Mouse (Mus musculus): ENCODE measurements around the gene 4930523C07Rik. TPM values are rescaled to one million over a fixed set of nuclear protein-coding genes. Genes with fewer than 3 reads are reported as not detected.
A peak's percentile ranks its signal among the peaks of the same experiment; 100 is the strongest.

Gene 4930523C07Rik
- polyA plus RNA-seq, 1 experiment: 0.37 TPM

- Histone ChIP-seq H3K79me2 (ENCODE audit: control insufficient read depth, insufficient read depth) (no peaks in the 10 kb centered on the region), H3K27me3 (ENCODE audit: control insufficient read depth, insufficient read depth, insufficient read length) (peaks cover 9% of the 10 kb centered on the region), H3K79me3 (ENCODE audit: low read depth) (no peaks in the 10 kb centered on the region), H3ac (ENCODE audit: control insufficient read depth, insufficient read length, low read depth) (no peak overlapping the region), H3K4me3 (ENCODE audit: insufficient read depth, poor library complexity, severe bottlenecking) (no peak overlapping the region), H3K36me3 (ENCODE audit: control insufficient read depth, insufficient read depth) (no peaks in the 10 kb centered on the region)
- no peak for TF ChIP-seq MYOD1 (IDR thresholded peaks at IDR 0.05; ENCODE audit: control insufficient read depth, insufficient read length, low read depth)
- TF ChIP-seq FOSL1 (IDR thresholded peaks at IDR 0.05; ENCODE audit: insufficient read depth, low read length, poor library complexity, severe bottlenecking): no peak
- no peak for TF ChIP-seq USF1 (IDR thresholded peaks at IDR 0.05; ENCODE audit: low read depth)
- no peak for TF ChIP-seq MYOG (IDR thresholded peaks at IDR 0.05; ENCODE audit: control insufficient read depth, extremely low read depth, insufficient read length)
- TF ChIP-seq MAX (IDR thresholded peaks at IDR 0.05): no peak
- no peak for TF ChIP-seq CTCF (IDR thresholded peaks at IDR 0.05; ENCODE audit: control insufficient read depth, insufficient read depth, insufficient read length)
- no peak for TF ChIP-seq CEBPB (IDR thresholded peaks at IDR 0.05; ENCODE audit: low read depth)
Measured at GRCm38 (mm10) chr1:160064547-160065144, 20.5 kb downstream of the 4930523C07Rik start.

- H3ac ChIP-seq (ENCODE audit: control insufficient read depth, insufficient read length, low read depth): no peak overlapping the region
- TF ChIP-seq CEBPB (IDR thresholded peaks at IDR 0.05; ENCODE audit: low read depth) (peak; percentile 80), CTCF (IDR thresholded peaks at IDR 0.05; ENCODE audit: control insufficient read depth, insufficient read depth, insufficient read length) (no peak)
- H3K4me3 ChIP-seq (ENCODE audit: insufficient read depth, poor library complexity, severe bottlenecking): no peak overlapping the region
- H3K27me3 ChIP-seq (ENCODE audit: control insufficient read depth, insufficient read depth, insufficient read length): no peaks in the 10 kb centered on the region
- H3K36me3 ChIP-seq (ENCODE audit: control insufficient read depth, insufficient read depth): no peaks in the 10 kb centered on the region
- no peaks in the 10 kb centered on the region for H3K79me2 ChIP-seq (ENCODE audit: control insufficient read depth, insufficient read depth)
- no peaks in the 10 kb centered on the region for H3K79me3 ChIP-seq (ENCODE audit: low read depth)
Measured at GRCm38 (mm10) chr1:160078882-160079661, 34.9 kb downstream of the 4930523C07Rik start.

GRCm38 (mm10) chr1:160080800-160081436, 36.7 kb downstream of the 4930523C07Rik start:
- TF ChIP-seq CTCF (IDR thresholded peaks at IDR 0.05; ENCODE audit: control insufficient read depth, insufficient read depth, insufficient read length) (peak; percentile 30), FOSL1 (IDR thresholded peaks at IDR 0.05; ENCODE audit: insufficient read depth, low read length, poor library complexity, severe bottlenecking) (no peak)
- H3K4me3 ChIP-seq (ENCODE audit: insufficient read depth, poor library complexity, severe bottlenecking): no peak overlapping the region
- H3K79me3 ChIP-seq (ENCODE audit: low read depth): no peaks in the 10 kb centered on the region
- no peaks in the 10 kb centered on the region for H3K79me2 ChIP-seq (ENCODE audit: control insufficient read depth, insufficient read depth)
- no peaks in the 10 kb centered on the region for H3K27me3 ChIP-seq (ENCODE audit: control insufficient read depth, insufficient read depth, insufficient read length)
- H3K36me3 ChIP-seq (ENCODE audit: control insufficient read depth, insufficient read depth): no peaks in the 10 kb centered on the region
- H3ac ChIP-seq (ENCODE audit: control insufficient read depth, insufficient read length, low read depth): no peak overlapping the region

- H3K79me3 ChIP-seq (ENCODE audit: low read depth): no peaks in the 10 kb centered on the region
- TF ChIP-seq MAX (IDR thresholded peaks at IDR 0.05) (no peak), USF1 (IDR thresholded peaks at IDR 0.05; ENCODE audit: low read depth) (no peak), CEBPB (IDR thresholded peaks at IDR 0.05; ENCODE audit: low read depth) (no peak), MYOD1 (IDR thresholded peaks at IDR 0.05; ENCODE audit: control insufficient read depth, insufficient read length, low read depth) (no peak), MYOG (IDR thresholded peaks at IDR 0.05; ENCODE audit: control insufficient read depth, extremely low read depth, insufficient read length) (no peak)
- no peak overlapping the region for H3K4me3 ChIP-seq (ENCODE audit: insufficient read depth, poor library complexity, severe bottlenecking)
- H3K36me3 ChIP-seq (ENCODE audit: control insufficient read depth, insufficient read depth): no peaks in the 10 kb centered on the region
- H3K27me3 ChIP-seq (ENCODE audit: control insufficient read depth, insufficient read depth, insufficient read length): no peaks in the 10 kb centered on the region
- no peaks in the 10 kb centered on the region for H3K79me2 ChIP-seq (ENCODE audit: control insufficient read depth, insufficient read depth)
- no peak overlapping the region for H3ac ChIP-seq (ENCODE audit: control insufficient read depth, insufficient read length, low read depth)
Measured at GRCm38 (mm10) chr1:160082647-160083046, 38.5 kb downstream of the 4930523C07Rik start.

- Histone ChIP-seq H3ac (ENCODE audit: control insufficient read depth, insufficient read length, low read depth) (no peak overlapping the region), H3K36me3 (ENCODE audit: control insufficient read depth, insufficient read depth) (no peaks in the 10 kb centered on the region), H3K27me3 (ENCODE audit: control insufficient read depth, insufficient read depth, insufficient read length) (no peaks in the 10 kb centered on the region), H3K79me2 (ENCODE audit: control insufficient read depth, insufficient read depth) (no peaks in the 10 kb centered on the region), H3K4me3 (ENCODE audit: insufficient read depth, poor library complexity, severe bottlenecking) (no peak overlapping the region), H3K79me3 (ENCODE audit: low read depth) (no peaks in the 10 kb centered on the region)
- no peak for TF ChIP-seq CEBPB (IDR thresholded peaks at IDR 0.05; ENCODE audit: low read depth)
- no peak for TF ChIP-seq MAX (IDR thresholded peaks at IDR 0.05)
- no peak for TF ChIP-seq FOSL1 (IDR thresholded peaks at IDR 0.05; ENCODE audit: insufficient read depth, low read length, poor library complexity, severe bottlenecking)
Measured at GRCm38 (mm10) chr1:160084239-160084638, 40.1 kb downstream of the 4930523C07Rik start.

- no peak for TF ChIP-seq USF1 (IDR thresholded peaks at IDR 0.05; ENCODE audit: low read depth)
- no peak for TF ChIP-seq CEBPB (IDR thresholded peaks at IDR 0.05; ENCODE audit: low read depth)
- TF ChIP-seq MAX (IDR thresholded peaks at IDR 0.05): no peak
- no peak for TF ChIP-seq MYOG (IDR thresholded peaks at IDR 0.05; ENCODE audit: control insufficient read depth, extremely low read depth, insufficient read length)
- no peak for TF ChIP-seq MYOD1 (IDR thresholded peaks at IDR 0.05; ENCODE audit: control insufficient read depth, insufficient read length, low read depth)
- no peak for TF ChIP-seq FOSL1 (IDR thresholded peaks at IDR 0.05; ENCODE audit: insufficient read depth, low read length, poor library complexity, severe bottlenecking)
- no peak for TF ChIP-seq CTCF (IDR thresholded peaks at IDR 0.05; ENCODE audit: control insufficient read depth, insufficient read depth, insufficient read length)
- no peaks in the 10 kb centered on the region for H3K79me2 ChIP-seq (ENCODE audit: control insufficient read depth, insufficient read depth)
- no peaks in the 10 kb centered on the region for H3K79me3 ChIP-seq (ENCODE audit: low read depth)
- no peaks in the 10 kb centered on the region for H3K36me3 ChIP-seq (ENCODE audit: control insufficient read depth, insufficient read depth)
- H3ac ChIP-seq (ENCODE audit: control insufficient read depth, insufficient read length, low read depth): no peak overlapping the region
- H3K4me3 ChIP-seq (ENCODE audit: insufficient read depth, poor library complexity, severe bottlenecking): no peak overlapping the region
- no peaks in the 10 kb centered on the region for H3K27me3 ChIP-seq (ENCODE audit: control insufficient read depth, insufficient read depth, insufficient read length)
Measured at GRCm38 (mm10) chr1:160086651-160087050, 42.5 kb downstream of the 4930523C07Rik start.

All from C2C12 (cell line).